Mouse (Mus musculus): Measurements from ENCODE around the gene Nckipsd.

Gene Nckipsd

GRCm38 (mm10) chr9:108799564-108799963 lies 8.6 kb upstream of the Nckipsd start:
- no peak for DNase-seq (ENCODE audit: low spot score)

GRCm38 (mm10) chr9:108805768-108806167 lies 2.4 kb upstream of the Nckipsd start:
- DNase-seq (ENCODE audit: low spot score) = no peak

GRCm38 (mm10) chr9:108806379-108806778 lies 1.8 kb upstream of the Nckipsd start:
- DNase-seq (ENCODE audit: low spot score) = no peak

- no peak for DNase-seq (ENCODE audit: low spot score)
Observed at GRCm38 (mm10) chr9:108806831-108807230, 1.3 kb upstream of the Nckipsd start.

- DNase-seq (ENCODE audit: low spot score) = no peak
Observed at GRCm38 (mm10) chr9:108807674-108808073, 494 bp upstream of the Nckipsd start.

GRCm38 (mm10) chr9:108809188-108809587 lies 1.0 kb downstream of the Nckipsd start:
- DNase-seq (ENCODE audit: low spot score) = no peak

GRCm38 (mm10) chr9:108809723-108810122 lies 1.6 kb downstream of the Nckipsd start:
- no peak for DNase-seq (ENCODE audit: low spot score)

GRCm38 (mm10) chr9:108810516-108810915 lies 2.3 kb downstream of the Nckipsd start:
- no peak for DNase-seq (ENCODE audit: low spot score)

GRCm38 (mm10) chr9:108815557-108815956 lies 7.4 kb downstream of the Nckipsd start:
- no peak for DNase-seq (ENCODE audit: low spot score)

- no peak for DNase-seq (ENCODE audit: low spot score)
Observed at GRCm38 (mm10) chr9:108819495-108819894, 11.3 kb downstream of the Nckipsd start.

GRCm38 (mm10) chr9:108820077-108820476 lies 11.9 kb downstream of the Nckipsd start:
- no peak for DNase-seq (ENCODE audit: low spot score)

GRCm38 (mm10) chr9:108824144-108824685 lies 16.0 kb downstream of the Nckipsd start:
- DNase-seq (ENCODE audit: low spot score) = no peak

GRCm38 (mm10) chr9:108824755-108825413 lies 16.7 kb downstream of the Nckipsd start:
- no peak for DNase-seq (ENCODE audit: low spot score)

- no peak for DNase-seq (ENCODE audit: low spot score)
Observed at GRCm38 (mm10) chr9:108825820-108826699, 17.9 kb downstream of the Nckipsd start, which contains the start of gene Celsr3. Celsr3 (plus strand) TSS chr9:108826320.

- peak; percentile 74 for DNase-seq (ENCODE audit: low spot score)
Observed at GRCm38 (mm10) chr9:108826700-108827340, 18.7 kb downstream of the Nckipsd start.

GRCm38 (mm10) chr9:108827454-108827853 lies 19.3 kb downstream of the Nckipsd start:
- DNase-seq (ENCODE audit: low spot score) = no peak

GRCm38 (mm10) chr9:108827906-108828305 lies 19.7 kb downstream of the Nckipsd start:
- no peak for DNase-seq (ENCODE audit: low spot score)

- no peak for DNase-seq (ENCODE audit: low spot score)
Observed at GRCm38 (mm10) chr9:108831637-108832036, 23.5 kb downstream of the Nckipsd start.

- peak; percentile 50 for DNase-seq (ENCODE audit: low spot score)
Observed at GRCm38 (mm10) chr9:108832390-108833108, 24.4 kb downstream of the Nckipsd start.

GRCm38 (mm10) chr9:108842989-108843388 lies 34.8 kb downstream of the Nckipsd start:
- no peak for DNase-seq (ENCODE audit: low spot score)

- no peak for DNase-seq (ENCODE audit: low spot score)
Observed at GRCm38 (mm10) chr9:108845390-108845789, 37.2 kb downstream of the Nckipsd start.

GRCm38 (mm10) chr9:108847374-108847773 lies 39.2 kb downstream of the Nckipsd start:
- DNase-seq (ENCODE audit: low spot score) = no peak
